Mouse (Mus musculus) A20 (cell line): ENCODE data around the gene Slc45a2.

Experiments
- DNase-seq: peaks from one replicate; pipeline ENCODE4 v3.0.0-alpha.2; 2011; ENCODE audit warnings: low read depth, low spot score

Slc45a2 gene

DNA sequence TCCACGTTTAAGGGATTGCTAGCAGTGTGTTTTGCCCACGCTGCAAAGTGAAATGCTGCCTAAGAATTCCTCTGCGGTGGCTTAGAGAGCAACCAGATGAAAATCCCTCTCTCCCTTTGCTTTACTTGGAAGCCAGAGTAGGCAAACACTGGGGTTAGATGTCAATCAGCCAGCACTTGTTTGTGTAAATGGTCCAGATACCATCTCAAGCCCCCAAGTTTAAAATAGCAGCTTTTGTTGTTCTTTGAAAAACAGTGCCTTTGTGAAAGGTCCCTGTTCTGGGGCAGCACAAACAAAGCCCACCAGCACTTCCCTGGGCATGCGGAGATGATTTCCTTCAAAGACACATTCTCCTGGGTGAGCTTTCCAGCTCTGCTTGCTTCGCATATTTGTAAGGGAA lies 65.8 kb downstream of the Slc45a2 start:
- no peak for DNase-seq

DNA sequence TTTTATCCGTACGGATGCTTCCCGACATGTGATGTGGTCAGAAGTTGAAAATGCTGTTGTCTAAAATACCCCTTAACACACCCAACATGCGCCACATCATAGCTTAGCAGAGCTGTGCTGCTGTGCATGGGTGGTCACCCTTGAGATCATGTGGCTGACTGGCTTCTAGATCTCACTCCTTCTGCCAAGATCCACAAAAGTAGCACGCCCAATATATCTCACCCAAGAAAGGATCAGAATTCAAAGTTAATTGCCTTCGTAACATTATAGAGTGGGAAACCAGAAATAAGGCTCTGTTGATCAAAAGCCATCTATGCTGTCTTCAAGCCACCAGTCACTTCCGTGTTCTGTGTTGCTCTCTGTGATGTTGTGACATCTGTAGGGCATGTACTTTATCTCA lies 67.4 kb downstream of the Slc45a2 start:
- no peak for DNase-seq

DNA sequence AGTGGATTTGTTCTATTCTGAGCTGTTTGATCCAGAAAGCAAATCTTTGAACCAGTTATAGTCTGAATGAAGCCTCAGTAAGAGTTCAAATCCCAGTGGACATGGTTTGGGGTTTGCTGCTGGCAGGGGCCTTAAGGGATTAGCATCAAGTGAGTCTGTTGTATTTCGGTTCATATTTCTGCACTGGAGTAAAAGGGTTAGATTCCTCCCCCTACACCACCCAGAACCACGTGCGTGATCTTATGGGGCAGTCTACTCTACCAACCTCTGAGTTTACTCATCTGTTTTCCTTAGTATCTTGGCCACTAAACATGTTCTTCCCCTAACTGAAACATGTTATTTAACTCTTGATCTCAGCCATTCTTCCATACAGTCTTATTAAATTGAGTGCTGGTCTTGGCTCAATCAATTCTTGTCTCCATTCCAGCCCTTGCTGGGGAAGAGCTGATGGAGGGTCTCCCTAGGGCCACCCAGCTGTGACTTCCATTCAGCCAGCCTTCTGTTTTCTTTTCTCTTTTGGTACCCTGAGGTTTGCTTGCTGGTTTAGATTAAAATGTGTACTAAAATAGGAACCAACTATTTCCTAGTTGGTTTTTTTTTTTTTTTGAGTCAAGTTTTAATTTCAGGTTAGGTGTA lies 75.3 kb downstream of the Slc45a2 start:
- DNase-seq, result no peak
